Mouse (Mus musculus): ENCODE results near the gene Zfp541.

- TF ChIP-seq CTCF (IDR thresholded peaks at IDR 0.05; ENCODE audit: control insufficient read depth, insufficient read depth, low read length) (no peak), POLR2A (IDR thresholded peaks at IDR 0.05; ENCODE audit: borderline replicate concordance, control insufficient read depth, low read depth, low read length) (no peak)
Observed at GRCm38 (mm10) chr7:16103760-16104159, 42.1 kb downstream of the Zfp541 start.
